Mouse (Mus musculus) layer of hippocampus, adult 11-12 months (tissue): ENCODE measurements around the gene Trabd2b.

Source experiments
- DNase-seq: peaks from one replicate; pipeline ENCODE4 v3.0.0; 2022; ENCODE audit warnings: low spot score

The Trabd2b gene

GRCm38 (mm10) chr4:114650551-114650950, 244.0 kb downstream of the Trabd2b start:
- DNase-seq = no peak

- no peak for DNase-seq
Measured at GRCm38 (mm10) chr4:114651007-114651406, 244.5 kb downstream of the Trabd2b start.

GRCm38 (mm10) chr4:114651606-114652005, 245.1 kb downstream of the Trabd2b start:
- no peak for DNase-seq

- no peak for DNase-seq
Measured at GRCm38 (mm10) chr4:114652400-114652799, 245.9 kb downstream of the Trabd2b start.

- peak; percentile 33 for DNase-seq
Measured at GRCm38 (mm10) chr4:114657933-114658332, 251.4 kb downstream of the Trabd2b start.

GRCm38 (mm10) chr4:114659876-114660275, 253.4 kb downstream of the Trabd2b start:
- no peak for DNase-seq

- DNase-seq = no peak
Measured at GRCm38 (mm10) chr4:114664063-114665036, 257.8 kb downstream of the Trabd2b start.
